ENCODE assay signal across 29 mouse cellular contexts in the genomic region with DNA sequence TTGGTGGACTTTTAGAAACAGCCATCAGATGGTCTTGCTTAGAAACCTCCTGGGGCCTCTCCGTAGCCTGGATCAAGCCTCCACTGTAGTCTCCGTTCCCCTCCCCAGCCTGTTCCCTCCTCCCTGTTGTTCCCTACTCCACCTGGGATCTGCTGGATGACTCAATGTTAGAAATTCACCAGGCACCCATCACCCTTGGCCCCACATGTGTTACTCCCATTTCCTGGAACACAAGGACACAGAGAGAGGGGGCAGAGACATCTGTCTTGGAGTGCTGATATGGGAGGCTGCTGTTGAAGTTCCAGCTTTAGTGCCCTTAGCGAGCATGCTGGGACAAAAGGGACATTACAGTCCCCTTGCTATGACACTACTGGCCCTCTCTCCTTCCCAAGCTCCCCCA.
DNase-seq lines count a peak whose midpoint lies in the region; ATAC-seq and TF ChIP-seq lines count a peak whose summit lies in the region.
"Had no signal": no experiment of that assay in that cellular context is flagged by ENCODE, and none has a peak within 500 bp of the region (broad histone marks: within the 10 kb centered on the region; RNA-seq: fewer than 3 reads in every experiment).

No protein-coding gene starts in this region.

- no peak overlapping the region for H3K27ac ChIP-seq in kidney, adult 2 months (ENCODE audit: insufficient read depth, low read depth, low read length)
- H3K27ac ChIP-seq in kidney, embryonic 14.5 days (ENCODE audit: low read depth, low read length) = no peak overlapping the region
- H3K27ac ChIP-seq in lung, postnatal 0 days (ENCODE audit: low read length) = no peak overlapping the region
- peak overlapping the region; percentile 64; the same call in 1 of the 2 replicates for H3K27ac ChIP-seq in limb, embryonic 10.5 days
- H3K27ac ChIP-seq: forebrain, embryonic 12.5 days; gastrocnemius, adult 2 months; hindbrain, embryonic 14.5 days; left cerebral cortex, adult 2 months; macrophage; midbrain, embryonic 10.5 days; neural tube, embryonic 13.5 days had no signal

- no peak overlapping the region for H3K4me3 ChIP-seq in kidney, adult 2 months (ENCODE audit: insufficient read depth, low read depth, low read length)
- H3K4me3 ChIP-seq in kidney, embryonic 14.5 days (ENCODE audit: low read length) = no peak overlapping the region
- H3K4me3 ChIP-seq in lung, postnatal 0 days (ENCODE audit: low read depth, low read length) = no peak overlapping the region
- no peak overlapping the region for H3K4me3 ChIP-seq in limb, embryonic 10.5 days
- H3K4me3 ChIP-seq: erythroblast, embryonic 14.5 days; forebrain, embryonic 12.5 days; gastrocnemius, adult 2 months; left cerebral cortex, adult 2 months; midbrain, embryonic 10.5 days; myocyte; neural tube, embryonic 13.5 days had no signal

- H3K27me3 ChIP-seq in kidney, adult 2 months (replicated peaks; ENCODE audit: control insufficient read depth, insufficient read depth, low read length) = no peaks in the 10 kb centered on the region
- H3K27me3 ChIP-seq in kidney, embryonic 14.5 days (ENCODE audit: control insufficient read depth, insufficient read depth, low read length) = peaks cover 4% of the 10 kb centered on the region; the same call in 1 of the 2 replicates
- H3K27me3 ChIP-seq in lung, postnatal 0 days (replicated peaks; ENCODE audit: insufficient read depth, low read length) = no peaks in the 10 kb centered on the region
- H3K27me3 ChIP-seq in limb, embryonic 10.5 days (ENCODE audit: low read depth, poor library complexity, severe bottlenecking) = peaks cover 97% of the 10 kb centered on the region

- no peak for ATAC-seq in kidney, embryonic 14.5 days (ENCODE audit: low FRiP score, low TSS enrichment)
- ATAC-seq in lung, postnatal 0 days = peak; percentile 48
- no peak for ATAC-seq in megakaryocyte progenitor cell, adult 5-6 weeks (replicated peaks; ENCODE audit: poor library complexity)
- ATAC-seq: inflammation-experienced regulatory T-cells, adult 6 months; midbrain, embryonic 16.5 days had no signal

- peaks cover 9% of the 10 kb centered on the region for H3K4me1 ChIP-seq in kidney, adult 2 months (ENCODE audit: control insufficient read depth, insufficient read depth, low read length)
- peaks cover 11% of the 10 kb centered on the region for H3K4me1 ChIP-seq in kidney, embryonic 14.5 days (ENCODE audit: control insufficient read depth, insufficient read depth, low read length)
- no peaks in the 10 kb centered on the region for H3K4me1 ChIP-seq in lung, postnatal 0 days (ENCODE audit: insufficient read depth, low read depth, low read length)
- peaks cover 45% of the 10 kb centered on the region for H3K4me1 ChIP-seq in limb, embryonic 10.5 days

- TF ChIP-seq POLR2A in kidney, adult 2 months (IDR thresholded peaks at IDR 0.05; ENCODE audit: low read depth, low read length) = no peak

- no peak for TF ChIP-seq CTCF in kidney, adult 2 months (conservative IDR thresholded peaks at IDR 0.05; ENCODE audit: insufficient read depth, insufficient read length, low read depth, low read length)
- TF ChIP-seq CTCF in lung, postnatal 0 days (IDR thresholded peaks at IDR 0.05) = no peak

- H3K4me2 ChIP-seq in kidney, embryonic 14.5 days (replicated peaks; ENCODE audit: low read depth, low read length) = no peak overlapping the region
- no peak overlapping the region for H3K4me2 ChIP-seq in lung, postnatal 0 days (replicated peaks; ENCODE audit: low read depth, low read length)
- H3K4me2 ChIP-seq: forebrain, embryonic 12.5 days; hindbrain, embryonic 14.5 days; lung, embryonic 14.5 days; neural tube, embryonic 13.5 days had no signal

- H3K9me3 ChIP-seq in kidney, embryonic 14.5 days (ENCODE audit: control insufficient read depth, low read length) = no peaks in the 10 kb centered on the region
- no peaks in the 10 kb centered on the region for H3K9me3 ChIP-seq in lung, postnatal 0 days (ENCODE audit: low read length)
- H3K9me3 ChIP-seq in limb, embryonic 10.5 days (replicated peaks) = no peaks in the 10 kb centered on the region
- H3K9me3 ChIP-seq: forebrain, embryonic 12.5 days; midbrain, embryonic 10.5 days; neural tube, embryonic 13.5 days had no signal

- no peak for TF ChIP-seq EP300 in lung, postnatal 0 days (IDR thresholded peaks at IDR 0.05)

- H3K9ac ChIP-seq in kidney, embryonic 14.5 days (ENCODE audit: low read depth, low read length) = no peak overlapping the region
- H3K9ac ChIP-seq in lung, postnatal 0 days (replicated peaks; ENCODE audit: low read depth) = no peak overlapping the region
- H3K9ac ChIP-seq: forebrain, embryonic 12.5 days; hindbrain, embryonic 14.5 days; lung, embryonic 14.5 days; neural tube, embryonic 13.5 days had no signal

- no peaks in the 10 kb centered on the region for H3K36me3 ChIP-seq in kidney, adult 2 months (ENCODE audit: control insufficient read depth, insufficient read depth, low read length)
- no peaks in the 10 kb centered on the region for H3K36me3 ChIP-seq in kidney, embryonic 14.5 days (ENCODE audit: control insufficient read depth, insufficient read depth, low read length)
- H3K36me3 ChIP-seq in lung, postnatal 0 days (ENCODE audit: insufficient read depth, low read length) = no peaks in the 10 kb centered on the region
- no peaks in the 10 kb centered on the region for H3K36me3 ChIP-seq in limb, embryonic 10.5 days
- H3K36me3 ChIP-seq: forebrain, embryonic 12.5 days; midbrain, embryonic 10.5 days; neural tube, embryonic 13.5 days had no signal

- peak; percentile 3 for DNase-seq in kidney, adult 2 months
- DNase-seq in lung, postnatal 0 days (ENCODE audit: low spot score) = peak; percentile 25
- no peak for DNase-seq in lung, postnatal 10 days
- DNase-seq in limb, embryonic 10.5 days (ENCODE audit: low spot score) = no peak
- no peak for DNase-seq in layer of hippocampus, postnatal 14 days (ENCODE audit: low spot score in 2 of 2)
- DNase-seq: cerebellum, adult 11-12 months; cerebellum, postnatal 10 days; gastrocnemius, adult 2 months; heart, postnatal 36 days; kidney, postnatal 4 days; layer of hippocampus, adult 9-11 months; left cerebral cortex, postnatal 4 days; liver; lung, embryonic 14.5 days; retina, postnatal 1 day; right cerebral cortex, postnatal 25 days; thymus, adult 18-20 months had no signal

- WGBS in kidney, adult 2 months = 58% methylated on average over 3 of the region's 3 CpGs
- 61% methylated on average over 3 of the region's 3 CpGs for WGBS in kidney, embryonic 14.5 days
- whole genome bisulfite sequencing in lung, postnatal 0 days = 40% methylated on average over 3 of the region's 3 CpGs
- WGBS in limb, embryonic 10.5 days = 79% methylated on average over 3 of the region's 3 CpGs

Comparison
In these comparisons a context has a peak if more than half of its experiments do, and no peak if none do; other contexts are left out.
1. DNase-seq: peak in kidney, adult 2 months (single experiment) and lung, postnatal 0 days (single experiment); none in lung, postnatal 10 days (single experiment), limb, embryonic 10.5 days (single experiment) and layer of hippocampus, postnatal 14 days (0 of 2).